Mouse (Mus musculus) heart, embryonic 11.5 days (tissue): Measurements from ENCODE around the gene Ccl25. TPM values are rescaled to one million over a fixed set of nuclear protein-coding genes. Genes with fewer than 3 reads are reported as not detected.

Source experiments
- ATAC-seq: fragments of 200-750 bp; cut with Nextera tagmentation; replicated peaks from 2 replicates; pipeline ENCODE4 v1.8.0; 2017; ENCODE audit warnings: moderate library complexity; ENCODE audit not compliant: insufficient number of reproducible peaks, low FRiP score, low TSS enrichment
- H3K27ac ChIP-seq: fragments of 300-500 bp; sonication (generic); 2 replicates; pipeline ENCODE4 v1.5.1; 2014; ENCODE audit warnings: mild to moderate bottlenecking, low read depth, low read length
- H3K27me3 ChIP-seq: fragments of 300-500 bp; sonication (generic); 2 replicates; pipeline ENCODE4 v1.6.1; 2014; ENCODE audit warnings: mild to moderate bottlenecking, low read length, mixed read lengths; ENCODE audit not compliant: control insufficient read depth, insufficient read depth
- H3K36me3 ChIP-seq: fragments of 300-500 bp; sonication (generic); 2 replicates; pipeline ENCODE4 v1.6.1; 2014; ENCODE audit warnings: mild to moderate bottlenecking, low read length, moderate library complexity, mixed read lengths; ENCODE audit not compliant: control insufficient read depth, insufficient read depth
- H3K4me1 ChIP-seq: fragments of 300-500 bp; sonication (generic); 2 replicates; pipeline ENCODE4 v1.6.1; 2014; ENCODE audit warnings: low read length; ENCODE audit not compliant: control insufficient read depth, insufficient read depth
- H3K4me2 ChIP-seq: fragments of 300-500 bp; sonication (generic); 2 replicates; pipeline ENCODE4 v1.6.1; 2014; ENCODE audit warnings: mild to moderate bottlenecking, moderate library complexity
- H3K4me3 ChIP-seq: fragments of 300-500 bp; sonication (generic); 2 replicates; pipeline ENCODE4 v1.5.1; 2014; ENCODE audit warnings: low read depth, low read length
- H3K9ac ChIP-seq: fragments of 300-500 bp; sonication (generic); 2 replicates; pipeline ENCODE4 v1.6.1; 2014; ENCODE audit warnings: mild to moderate bottlenecking, low read depth, low read length, moderate library complexity
- H3K9me3 ChIP-seq: fragments of 300-500 bp; sonication (generic); replicated peaks from 2 replicates; pipeline ENCODE4 v1.6.1; 2016; ENCODE audit warnings: low read length; ENCODE audit not compliant: control insufficient read depth
- WGBS: fragments of 180-500 bp; shearing (Covaris S2); extraction: QIAGEN DNeasy Blood & Tissue Kit; methylation state at CpG from one replicate; pipeline ENCODE4 v1.1.7; 2014; ENCODE audit not compliant: insufficient replicate concordance; 5-methylcytosine and 5-hydroxymethylcytosine counted together
- polyA plus RNA-seq: library from polyadenylated mRNA; unstranded; fragments of >200 nt; fragmentation: Nextera tagmentation; extraction: Ambion mirVana; gene quantifications from 2 replicates; pipeline ENCODE4 v1.2.1, GENCODE M21; 2014

Gene Ccl25
- polyA plus RNA-seq, 1 experiment from 2014 or later, result 13.4 TPM

- peaks cover 9% of the 10 kb centered on the region for H3K36me3 ChIP-seq
- H3K9me3 ChIP-seq, result no peaks in the 10 kb centered on the region
- WGBS, result 1% methylated on average over 6 of the region's 6 CpGs
- peak overlapping the region; percentile 84; the same call in 1 of the 2 replicates for H3K27ac ChIP-seq
- ATAC-seq, result no peak
- peak overlapping the region; percentile 93 for H3K4me2 ChIP-seq
- peak overlapping the region; percentile 99 for H3K9ac ChIP-seq
- H3K4me3 ChIP-seq, result peak overlapping the region; percentile 99
- peaks cover 25% of the 10 kb centered on the region for H3K4me1 ChIP-seq
- H3K27me3 ChIP-seq, result no peaks in the 10 kb centered on the region
Observed at GRCm38 (mm10) chr8:4323917-4324316, 1.1 kb upstream of the Ccl25 start.

GRCm38 (mm10) chr8:4324525-4324924 lies 485 bp upstream of the Ccl25 start:
- Histone ChIP-seq H3K9me3 (no peaks in the 10 kb centered on the region), H3K27me3 (no peaks in the 10 kb centered on the region), H3K27ac (peak overlapping the region; percentile 84), H3K9ac (peak overlapping the region; percentile 99), H3K4me2 (peak overlapping the region; percentile 93), H3K4me1 (peaks cover 25% of the 10 kb centered on the region), H3K4me3 (peak overlapping the region; percentile 99), H3K36me3 (peaks cover 13% of the 10 kb centered on the region)
- under 1% methylated on average over 42 of the region's 42 CpGs for WGBS
- peak; percentile 70 for ATAC-seq

- Histone ChIP-seq H3K9ac (peak overlapping the region; percentile 99), H3K4me2 (peak overlapping the region; percentile 93), H3K27me3 (no peaks in the 10 kb centered on the region), H3K9me3 (no peaks in the 10 kb centered on the region), H3K4me1 (peaks cover 21% of the 10 kb centered on the region), H3K36me3 (peaks cover 11% of the 10 kb centered on the region), H3K27ac (no peak overlapping the region), H3K4me3 (peak overlapping the region; percentile 99)
- WGBS, result 34% methylated on average over 7 of the region's 7 CpGs
- ATAC-seq, result no peak
Observed at GRCm38 (mm10) chr8:4325751-4326036, 684 bp downstream of the Ccl25 start.

- H3K27ac ChIP-seq, result no peak overlapping the region
- no peaks in the 10 kb centered on the region for H3K4me1 ChIP-seq
- WGBS, result 90% methylated on average over 5 of the region's 5 CpGs
- H3K4me3 ChIP-seq, result no peak overlapping the region
- H3K27me3 ChIP-seq, result no peaks in the 10 kb centered on the region
- no peak overlapping the region for H3K4me2 ChIP-seq
- H3K36me3 ChIP-seq, result peaks cover 22% of the 10 kb centered on the region
- H3K9ac ChIP-seq, result no peak overlapping the region
- no peaks in the 10 kb centered on the region for H3K9me3 ChIP-seq
- no peak for ATAC-seq
Observed at GRCm38 (mm10) chr8:4329000-4329399, 4.0 kb downstream of the Ccl25 start.

GRCm38 (mm10) chr8:4333966-4334365 lies 9.0 kb downstream of the Ccl25 start:
- 95% methylated on average over 1 of the region's 1 CpGs for WGBS
- Histone ChIP-seq H3K4me3 (no peak overlapping the region), H3K9ac (no peak overlapping the region), H3K27me3 (no peaks in the 10 kb centered on the region), H3K4me1 (no peaks in the 10 kb centered on the region), H3K4me2 (no peak overlapping the region), H3K9me3 (no peaks in the 10 kb centered on the region), H3K36me3 (peaks cover 32% of the 10 kb centered on the region), H3K27ac (no peak overlapping the region)
- no peak for ATAC-seq

GRCm38 (mm10) chr8:4335678-4336077 lies 10.7 kb downstream of the Ccl25 start:
- Histone ChIP-seq H3K4me2 (no peak overlapping the region), H3K27me3 (no peaks in the 10 kb centered on the region), H3K36me3 (peaks cover 33% of the 10 kb centered on the region), H3K9me3 (no peaks in the 10 kb centered on the region), H3K4me1 (no peaks in the 10 kb centered on the region), H3K9ac (no peak overlapping the region), H3K27ac (no peak overlapping the region), H3K4me3 (no peak overlapping the region)
- no peak for ATAC-seq
- WGBS, result 78% methylated on average over 2 of the region's 2 CpGs

- H3K27me3 ChIP-seq, result no peaks in the 10 kb centered on the region
- H3K36me3 ChIP-seq, result peaks cover 18% of the 10 kb centered on the region
- ATAC-seq, result no peak
- H3K4me3 ChIP-seq, result no peak overlapping the region
- H3K4me1 ChIP-seq, result no peaks in the 10 kb centered on the region
- WGBS, result 87% methylated on average over 3 of the region's 3 CpGs
- H3K4me2 ChIP-seq, result no peak overlapping the region
- no peak overlapping the region for H3K9ac ChIP-seq
- H3K9me3 ChIP-seq, result no peaks in the 10 kb centered on the region
- no peak overlapping the region for H3K27ac ChIP-seq
Observed at GRCm38 (mm10) chr8:4340207-4340606, 15.2 kb downstream of the Ccl25 start.

- no peaks in the 10 kb centered on the region for H3K9me3 ChIP-seq
- H3K4me1 ChIP-seq, result 0 out of 2 replicates have a peak, but pooled peaks cover 4% of the 10 kb centered on the region
- no peak overlapping the region for H3K27ac ChIP-seq
- no peak overlapping the region for H3K9ac ChIP-seq
- no peak for ATAC-seq
- peak overlapping the region; percentile 52 for H3K4me2 ChIP-seq
- H3K4me3 ChIP-seq, result no peak overlapping the region
- no peaks in the 10 kb centered on the region for H3K36me3 ChIP-seq
- no peaks in the 10 kb centered on the region for H3K27me3 ChIP-seq
- 46% methylated on average over 7 of the region's 7 CpGs for WGBS
Observed at GRCm38 (mm10) chr8:4347661-4348060, 22.7 kb downstream of the Ccl25 start.

- Histone ChIP-seq H3K9ac (no peak overlapping the region), H3K27ac (no peak overlapping the region), H3K4me2 (peak overlapping the region; percentile 52), H3K9me3 (no peaks in the 10 kb centered on the region), H3K27me3 (no peaks in the 10 kb centered on the region), H3K4me1 (0 out of 2 replicates have a peak, but pooled peaks cover 4% of the 10 kb centered on the region), H3K4me3 (0 out of 2 replicates have a peak overlapping the region, but pooled peaks have one; percentile 8), H3K36me3 (no peaks in the 10 kb centered on the region)
- WGBS, result 24% methylated on average over 12 of the region's 12 CpGs
- no peak for ATAC-seq
Observed at GRCm38 (mm10) chr8:4348275-4348674, 23.3 kb downstream of the Ccl25 start.
